Mouse (Mus musculus) hindbrain, embryonic 12.5 days (tissue): ENCODE measurements at regions not wholly inside any gene's neighbourhood (a gene's known extent, or its start where the extent isn't known, plus 50 kb on each side); places are given as distances from the start of the nearest gene placed in this dataset.

ENCODE experiments used
- ATAC-seq: fragments of 200-750 bp; cut with Nextera tagmentation; 2 replicates; pipeline ENCODE4 v1.8.0; 2017; ENCODE audit warnings: moderate TSS enrichment; ENCODE audit not compliant: low FRiP score
- H3K27ac ChIP-seq: fragments of 300-500 bp; sonication (generic); 2 replicates; pipeline ENCODE4 v1.5.1; 2016; ENCODE audit warnings: mild to moderate bottlenecking
- H3K27me3 ChIP-seq: fragments of 300-500 bp; sonication (generic); 2 replicates; pipeline ENCODE4 v1.6.1; 2016; ENCODE audit warnings: mild to moderate bottlenecking
- H3K36me3 ChIP-seq: fragments of 300-500 bp; sonication (generic); 2 replicates; pipeline ENCODE4 v1.6.1; 2016; ENCODE audit warnings: mild to moderate bottlenecking
- H3K4me1 ChIP-seq: fragments of 300-500 bp; sonication (generic); 2 replicates; pipeline ENCODE4 v1.6.1; 2016
- H3K4me2 ChIP-seq: fragments of 300-500 bp; sonication (generic); replicated peaks from 2 replicates; pipeline ENCODE4 v1.6.1; 2016; ENCODE audit warnings: mild to moderate bottlenecking
- H3K4me3 ChIP-seq: fragments of 300-500 bp; sonication (generic); 2 replicates; pipeline ENCODE4 v1.5.1; 2016; ENCODE audit warnings: mild to moderate bottlenecking
- H3K9ac ChIP-seq: fragments of 300-500 bp; sonication (generic); 2 replicates; pipeline ENCODE4 v1.6.1; 2016; ENCODE audit warnings: mild to moderate bottlenecking, moderate library complexity
- H3K9me3 ChIP-seq: fragments of 300-500 bp; sonication (generic); replicated peaks from 2 replicates; pipeline ENCODE4 v1.6.1; 2016; ENCODE audit warnings: mild to moderate bottlenecking
- WGBS: fragments of 180-500 bp; shearing (Covaris S2); methylation state at CpG from one replicate; pipeline ENCODE4 v1.1.7; 2016; 5-methylcytosine and 5-hydroxymethylcytosine counted together

DNA sequence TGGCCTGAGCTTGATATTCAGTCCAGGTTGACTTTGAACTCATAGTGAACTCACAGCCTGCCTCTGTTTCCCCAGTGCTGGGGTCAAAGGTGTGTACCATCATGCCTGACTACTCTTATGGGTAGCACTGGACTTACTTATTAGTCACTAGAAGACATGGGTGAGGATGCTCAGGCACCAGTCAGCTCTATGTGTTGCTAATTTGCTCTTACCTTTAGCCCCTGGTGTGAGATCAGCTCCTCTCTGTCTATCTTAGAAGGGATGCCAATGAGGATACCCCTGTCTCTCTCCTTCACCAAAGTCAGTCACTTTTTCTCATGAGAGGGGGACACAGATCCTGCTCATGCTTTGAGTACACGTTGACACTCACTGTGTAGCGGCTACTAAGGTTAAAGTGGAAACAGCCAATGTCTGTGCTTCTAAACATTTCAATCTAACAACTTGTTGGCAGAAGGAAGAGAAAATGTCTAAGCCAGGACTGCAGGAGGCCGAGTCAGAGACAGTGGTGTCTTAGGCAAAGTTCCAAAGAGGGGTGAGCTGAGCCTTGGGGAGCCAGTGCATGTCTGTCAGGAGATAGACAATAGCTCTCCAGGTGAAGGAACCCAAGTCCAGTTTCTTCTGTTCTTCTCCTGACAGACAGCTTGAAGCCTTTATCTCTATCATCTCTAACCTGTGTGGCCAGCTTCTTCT lies 78.2 kb upstream of the Mkln1 start:
- no peaks in the 10 kb centered on the region for H3K9me3 ChIP-seq
- H3K9ac ChIP-seq, result no peak overlapping the region
- no peak overlapping the region for H3K4me3 ChIP-seq
- no peak overlapping the region for H3K4me2 ChIP-seq
- no peak overlapping the region for H3K27ac ChIP-seq
- no peaks in the 10 kb centered on the region for H3K36me3 ChIP-seq
- no peak for ATAC-seq
- WGBS, result 83% methylated on average over 3 of the region's 3 CpGs
- H3K27me3 ChIP-seq, result peaks cover 6% of the 10 kb centered on the region; the same call in 1 of the 2 replicates
- H3K4me1 ChIP-seq, result peaks cover 19% of the 10 kb centered on the region; the same call in 1 of the 2 replicates

GRCm38 (mm10) chr6:31321066-31321846 lies 77.3 kb upstream of the Mkln1 start:
- peaks cover 19% of the 10 kb centered on the region; the same call in 1 of the 2 replicates for H3K4me1 ChIP-seq
- no peaks in the 10 kb centered on the region for H3K36me3 ChIP-seq
- no peak for ATAC-seq
- WGBS, result 79% methylated on average over 7 of the region's 7 CpGs
- peaks cover 6% of the 10 kb centered on the region; the same call in 1 of the 2 replicates for H3K27me3 ChIP-seq
- H3K4me2 ChIP-seq, result no peak overlapping the region
- H3K27ac ChIP-seq, result no peak overlapping the region
- no peaks in the 10 kb centered on the region for H3K9me3 ChIP-seq
- H3K4me3 ChIP-seq, result no peak overlapping the region
- H3K9ac ChIP-seq, result no peak overlapping the region

DNA sequence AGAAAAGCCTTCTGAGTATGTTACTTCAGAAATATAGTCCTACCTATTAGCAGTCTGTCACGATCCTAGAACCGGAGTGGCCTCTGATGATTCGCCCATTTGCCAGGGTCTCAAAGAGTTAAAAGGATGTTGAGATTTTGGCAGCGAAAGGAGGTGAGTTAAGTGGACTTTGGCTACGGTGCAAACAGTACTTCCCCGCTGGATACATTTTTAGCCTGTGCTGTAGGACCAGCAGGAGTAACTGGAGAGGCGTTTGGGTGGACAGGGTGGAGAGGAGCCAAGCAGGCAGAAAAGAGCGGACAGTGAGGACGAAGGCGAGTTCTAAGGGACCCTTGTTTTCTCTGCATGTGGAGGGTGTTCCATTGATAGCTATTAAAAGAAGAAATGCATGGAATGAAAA lies 76.6 kb upstream of the Mkln1 start:
- Histone ChIP-seq H3K27me3 (peaks cover 6% of the 10 kb centered on the region; the same call in 1 of the 2 replicates), H3K9me3 (no peaks in the 10 kb centered on the region), H3K27ac (no peak overlapping the region), H3K4me2 (no peak overlapping the region), H3K4me1 (peaks cover 19% of the 10 kb centered on the region; the same call in 1 of the 2 replicates), H3K9ac (no peak overlapping the region), H3K36me3 (no peaks in the 10 kb centered on the region), H3K4me3 (no peak overlapping the region)
- 69% methylated on average over 10 of the region's 10 CpGs for WGBS
- ATAC-seq, result no peak

DNA sequence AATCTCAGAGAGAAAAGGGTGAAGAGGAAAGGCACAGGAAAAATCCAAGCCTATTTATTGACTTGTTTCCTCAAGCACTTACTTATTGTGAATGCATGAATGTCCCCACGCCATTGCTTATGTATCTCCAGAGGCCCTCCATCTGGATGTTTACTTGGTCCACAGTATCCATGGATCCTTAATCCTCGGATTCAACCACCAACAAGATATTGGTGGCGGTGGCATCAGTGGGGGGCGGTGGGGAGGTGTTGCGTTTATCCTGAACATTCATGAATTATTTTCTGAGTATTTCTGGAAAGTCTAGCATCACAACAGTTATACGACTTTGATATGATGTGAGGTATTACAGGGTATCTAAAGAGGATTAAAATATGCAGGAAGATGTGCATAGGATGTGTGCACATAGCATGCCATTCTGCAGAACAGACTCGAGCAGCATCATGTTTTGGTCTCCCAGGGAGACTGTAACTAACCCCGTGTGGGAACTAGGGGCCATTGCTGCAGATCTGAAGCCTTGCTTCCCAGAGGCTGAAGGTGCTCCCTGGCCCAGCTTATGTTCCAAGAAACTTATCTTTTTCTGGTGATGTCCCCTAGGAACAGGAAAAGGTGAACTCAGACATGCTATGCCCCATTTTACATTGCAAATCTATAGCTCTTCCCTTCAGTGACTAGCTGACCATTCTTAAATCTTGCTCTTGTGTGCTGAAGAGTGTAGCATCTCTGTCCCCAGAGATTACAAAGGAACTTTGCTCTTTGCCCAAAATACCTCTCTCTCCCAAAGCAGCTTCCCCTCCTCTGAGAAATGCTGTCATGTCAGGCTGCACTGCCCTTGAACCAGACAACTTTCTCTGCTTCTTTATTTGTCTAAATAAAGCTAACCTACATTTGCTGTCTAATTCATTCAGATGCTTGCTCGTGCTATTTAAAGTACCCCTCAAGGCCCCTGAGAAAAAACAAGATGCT lies 75.0 kb upstream of the Mkln1 start:
- Histone ChIP-seq H3K4me3 (no peak overlapping the region), H3K9me3 (no peaks in the 10 kb centered on the region), H3K4me1 (peaks cover 13% of the 10 kb centered on the region; the same call in 1 of the 2 replicates), H3K27me3 (0 out of 2 replicates have a peak, but pooled peaks cover 4% of the 10 kb centered on the region), H3K27ac (no peak overlapping the region), H3K9ac (no peak overlapping the region), H3K36me3 (no peaks in the 10 kb centered on the region), H3K4me2 (no peak overlapping the region)
- no peak for ATAC-seq
- 67% methylated on average over 9 of the region's 9 CpGs for WGBS

GRCm38 (mm10) chr6:31324717-31325116 lies 73.8 kb upstream of the Mkln1 start:
- Histone ChIP-seq H3K27ac (no peak overlapping the region), H3K9me3 (no peaks in the 10 kb centered on the region), H3K4me1 (peaks cover 13% of the 10 kb centered on the region; the same call in 1 of the 2 replicates), H3K4me2 (no peak overlapping the region), H3K4me3 (no peak overlapping the region), H3K27me3 (no peaks in the 10 kb centered on the region), H3K36me3 (no peaks in the 10 kb centered on the region), H3K9ac (no peak overlapping the region)
- 0 out of 2 replicates have a peak, but pooled peaks have one; percentile 26 for ATAC-seq
- 51% methylated on average over 6 of the region's 6 CpGs for whole genome bisulfite sequencing

DNA sequence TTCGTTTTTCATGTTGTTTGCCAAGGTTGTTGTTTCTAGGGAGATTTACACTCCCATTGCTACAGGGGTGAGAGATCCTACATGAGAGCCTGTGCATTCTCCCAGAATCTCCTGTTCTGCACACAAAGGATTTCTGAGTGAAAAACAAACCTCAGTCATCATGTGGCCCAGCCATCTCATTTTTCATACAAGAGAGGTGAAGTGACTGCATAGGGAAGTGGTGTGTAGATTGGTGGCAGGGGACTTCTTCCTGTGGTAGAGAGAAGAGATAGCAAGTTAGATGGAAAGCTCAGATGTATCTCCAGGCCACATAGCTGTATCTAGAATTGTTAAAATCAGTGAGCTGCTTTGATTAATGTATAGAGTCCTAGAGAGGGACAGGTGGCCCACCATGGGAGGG lies 72.9 kb upstream of the Mkln1 start:
- Histone ChIP-seq H3K4me2 (no peak overlapping the region), H3K27me3 (no peaks in the 10 kb centered on the region), H3K4me3 (no peak overlapping the region), H3K36me3 (no peaks in the 10 kb centered on the region), H3K4me1 (peaks cover 13% of the 10 kb centered on the region; the same call in 1 of the 2 replicates), H3K9ac (no peak overlapping the region), H3K27ac (no peak overlapping the region), H3K9me3 (no peaks in the 10 kb centered on the region)
- 72% methylated on average over 1 of the region's 1 CpGs for WGBS
- no peak for ATAC-seq

GRCm38 (mm10) chr6:31330327-31330726 lies 68.2 kb upstream of the Mkln1 start:
- ATAC-seq, result no peak
- no peaks in the 10 kb centered on the region for H3K36me3 ChIP-seq
- H3K4me1 ChIP-seq, result 0 out of 2 replicates have a peak, but pooled peaks cover 3% of the 10 kb centered on the region
- no peak overlapping the region for H3K9ac ChIP-seq
- H3K27me3 ChIP-seq, result no peaks in the 10 kb centered on the region
- H3K4me3 ChIP-seq, result no peak overlapping the region
- 89% methylated on average over 7 of the region's 7 CpGs for WGBS
- H3K27ac ChIP-seq, result no peak overlapping the region
- no peak overlapping the region for H3K4me2 ChIP-seq
- H3K9me3 ChIP-seq, result no peaks in the 10 kb centered on the region

DNA sequence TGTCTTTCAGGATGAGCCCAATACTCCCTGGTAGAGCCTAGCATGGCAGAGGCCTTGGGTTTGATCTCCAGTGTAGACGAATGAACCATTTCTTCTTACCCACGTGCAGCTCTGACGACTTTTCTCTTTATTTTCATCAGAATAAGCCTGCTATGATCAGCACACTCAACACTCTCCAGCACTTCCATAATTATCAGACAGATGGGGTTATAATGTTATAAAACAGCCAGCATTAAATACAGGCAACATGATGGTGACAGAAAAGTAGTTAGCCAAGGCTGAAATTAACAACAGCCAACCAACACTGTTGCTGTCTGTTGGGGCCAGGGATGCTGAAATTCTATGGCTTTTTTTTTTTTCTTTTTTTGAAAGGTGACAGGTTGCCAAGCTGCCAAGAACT lies 67.7 kb upstream of the Mkln1 start:
- 89% methylated on average over 3 of the region's 3 CpGs for WGBS
- no peaks in the 10 kb centered on the region for H3K27me3 ChIP-seq
- no peak overlapping the region for H3K4me3 ChIP-seq
- H3K36me3 ChIP-seq, result no peaks in the 10 kb centered on the region
- ATAC-seq, result no peak
- no peak overlapping the region for H3K27ac ChIP-seq
- no peaks in the 10 kb centered on the region for H3K9me3 ChIP-seq
- H3K9ac ChIP-seq, result no peak overlapping the region
- 0 out of 2 replicates have a peak, but pooled peaks cover 3% of the 10 kb centered on the region for H3K4me1 ChIP-seq
- no peak overlapping the region for H3K4me2 ChIP-seq

GRCm38 (mm10) chr6:31332254-31332653 lies 66.3 kb upstream of the Mkln1 start:
- no peak for ATAC-seq
- 84% methylated on average over 6 of the region's 6 CpGs for WGBS
- Histone ChIP-seq H3K36me3 (no peaks in the 10 kb centered on the region), H3K4me2 (no peak overlapping the region), H3K4me1 (0 out of 2 replicates have a peak, but pooled peaks cover 3% of the 10 kb centered on the region), H3K9ac (no peak overlapping the region), H3K9me3 (no peaks in the 10 kb centered on the region), H3K27ac (no peak overlapping the region), H3K27me3 (no peaks in the 10 kb centered on the region), H3K4me3 (no peak overlapping the region)

DNA sequence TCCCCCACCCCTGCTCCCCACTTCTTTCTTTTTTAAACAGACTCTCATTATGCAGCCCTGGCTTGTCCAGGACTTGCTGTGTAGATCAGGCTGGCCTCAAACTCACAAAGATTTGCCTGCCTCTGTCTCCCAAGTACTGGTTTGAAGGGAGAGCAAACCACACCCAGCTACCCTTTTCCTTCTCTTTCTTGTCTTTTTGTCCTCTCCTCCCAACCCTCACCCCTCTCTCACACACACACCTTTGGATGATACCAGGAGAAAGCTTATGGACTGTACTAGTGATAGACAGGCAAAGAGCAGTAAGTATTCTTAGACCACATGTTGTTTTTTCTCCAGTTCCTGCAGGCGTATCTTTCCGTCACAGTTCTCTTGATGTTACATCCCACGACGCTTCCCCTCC lies 65.8 kb upstream of the Mkln1 start:
- Histone ChIP-seq H3K27me3 (no peaks in the 10 kb centered on the region), H3K4me1 (0 out of 2 replicates have a peak, but pooled peaks cover 3% of the 10 kb centered on the region)

GRCm38 (mm10) chr6:31333228-31333922 lies 65.2 kb upstream of the Mkln1 start:
- Histone ChIP-seq H3K4me2 (no peak overlapping the region), H3K4me1 (0 out of 2 replicates have a peak, but pooled peaks cover 3% of the 10 kb centered on the region), H3K9ac (no peak overlapping the region), H3K27ac (no peak overlapping the region), H3K27me3 (no peaks in the 10 kb centered on the region), H3K9me3 (no peaks in the 10 kb centered on the region), H3K36me3 (no peaks in the 10 kb centered on the region), H3K4me3 (no peak overlapping the region)
- ATAC-seq, result no peak
- WGBS, result 63% methylated on average over 16 of the region's 16 CpGs

More for the DNA sequence above, 65.8 kb upstream of the Mkln1 start:
- WGBS, result 61% methylated on average over 4 of the region's 4 CpGs
- H3K4me3 ChIP-seq, result no peak overlapping the region
- H3K9ac ChIP-seq, result no peak overlapping the region
- no peaks in the 10 kb centered on the region for H3K9me3 ChIP-seq
- no peak overlapping the region for H3K27ac ChIP-seq
- no peak overlapping the region for H3K4me2 ChIP-seq
- no peak for ATAC-seq
- H3K36me3 ChIP-seq, result no peaks in the 10 kb centered on the region
